Mouse (Mus musculus): ENCODE data around the gene Tacr1.

Tacr1 gene

GRCm38 (mm10) chr6:82522567-82522966 is 120.4 kb downstream of the Tacr1 start:
- in situ Hi-C loops (cut with MboI; ENCODE audit: unreplicated experiment in 2 of 2): no loop called here

GRCm38 (mm10) chr6:82525107-82525867 is 123.2 kb downstream of the Tacr1 start:
- in situ Hi-C loops (cut with MboI; ENCODE audit: unreplicated experiment in 2 of 2): no loop called here

GRCm38 (mm10) chr6:82528631-82529030 is 126.5 kb downstream of the Tacr1 start:
- in situ Hi-C loops (cut with MboI; ENCODE audit: unreplicated experiment in 2 of 2): no loop called here

- in situ Hi-C loops (cut with MboI; ENCODE audit: unreplicated experiment in 2 of 2): no loop called here
These were observed 134.5 kb downstream of the Tacr1 start for GRCm38 (mm10) chr6:82536641-82537040.

GRCm38 (mm10) chr6:82549270-82549669 is 147.1 kb downstream of the Tacr1 start:
- in situ Hi-C loops (cut with MboI; ENCODE audit: unreplicated experiment in 2 of 2): no loop called here

- in situ Hi-C loops (cut with MboI; ENCODE audit: unreplicated experiment in 2 of 2): no loop called here
These were observed 173.3 kb downstream of the Tacr1 start for GRCm38 (mm10) chr6:82575445-82575844.

- in situ Hi-C loops (cut with MboI; ENCODE audit: unreplicated experiment in 2 of 2): no loop called here
These were observed 183.3 kb downstream of the Tacr1 start for GRCm38 (mm10) chr6:82585396-82585795.

GRCm38 (mm10) chr6:82589387-82589786 is 187.3 kb downstream of the Tacr1 start:
- in situ Hi-C loops (cut with MboI; ENCODE audit: unreplicated experiment in 2 of 2): no loop called here

- in situ Hi-C loops (cut with MboI; ENCODE audit: unreplicated experiment in 2 of 2): no loop called here
These were observed 193.4 kb downstream of the Tacr1 start for GRCm38 (mm10) chr6:82595461-82596090.

GRCm38 (mm10) chr6:82603228-82603627 is 201.1 kb downstream of the Tacr1 start:
- in situ Hi-C loops (cut with MboI; ENCODE audit: unreplicated experiment in 2 of 2): no loop called here

GRCm38 (mm10) chr6:82603665-82604064 is 201.5 kb downstream of the Tacr1 start:
- in situ Hi-C loops (cut with MboI; ENCODE audit: unreplicated experiment in 2 of 2): no loop called here

- in situ Hi-C loops (cut with MboI; ENCODE audit: unreplicated experiment in 2 of 2): no loop called here
These were observed 202.7 kb downstream of the Tacr1 start for GRCm38 (mm10) chr6:82604791-82605190.

- in situ Hi-C loops (cut with MboI; ENCODE audit: unreplicated experiment in 2 of 2): no loop called here
These were observed 206.6 kb downstream of the Tacr1 start for GRCm38 (mm10) chr6:82608756-82609155.

- in situ Hi-C loops (cut with MboI; ENCODE audit: unreplicated experiment in 2 of 2): no loop called here
These were observed 207.3 kb downstream of the Tacr1 start for GRCm38 (mm10) chr6:82609339-82609926.

Measured in v-Abl transformed pro-B cells (cell line).